Mouse (Mus musculus): Measurements from ENCODE around the gene Ube2i. TPM values are rescaled to one million over a fixed set of nuclear protein-coding genes. Genes with fewer than 3 reads are reported as not detected.

Ube2i gene
- polyA plus RNA-seq, 1 experiment from 2014 or later = 766 TPM

GRCm38 (mm10) chr17:25275833-25276232 lies 1.4 kb upstream of the Ube2i start:
- no peak for ATAC-seq
- H3K4me1 ChIP-seq = peaks cover 22% of the 10 kb centered on the region
- H3K9me3 ChIP-seq (replicated peaks) = no peaks in the 10 kb centered on the region
- no peak overlapping the region for H3K4me2 ChIP-seq
- no peak overlapping the region for H3K9ac ChIP-seq
- WGBS = 95% methylated on average over 3 of the region's 3 CpGs
- H3K27me3 ChIP-seq = peaks cover 7% of the 10 kb centered on the region
- H3K27ac ChIP-seq = no peak overlapping the region
- 0 out of 2 replicates have a peak, but pooled peaks cover 2% of the 10 kb centered on the region for H3K36me3 ChIP-seq (ENCODE audit: poor library complexity, severe bottlenecking)
- H3K4me3 ChIP-seq = no peak overlapping the region

- peak; percentile 94 for ATAC-seq
- WGBS = under 1% methylated on average over 40 of the region's 45 CpGs
- H3K9ac ChIP-seq = peak overlapping the region; percentile 100
- peak overlapping the region; percentile 97 for H3K27ac ChIP-seq
- H3K36me3 ChIP-seq (ENCODE audit: poor library complexity, severe bottlenecking) = peaks cover 19% of the 10 kb centered on the region
- peak overlapping the region; percentile 94 for H3K4me3 ChIP-seq
- H3K27me3 ChIP-seq = no peaks in the 10 kb centered on the region
- peaks cover 36% of the 10 kb centered on the region for H3K4me1 ChIP-seq
- H3K9me3 ChIP-seq (replicated peaks) = no peaks in the 10 kb centered on the region
- H3K4me2 ChIP-seq = peak overlapping the region; percentile 93
These were observed 518 bp downstream of the Ube2i start for GRCm38 (mm10) chr17:25273706-25274501.

- H3K9me3 ChIP-seq (replicated peaks) = no peaks in the 10 kb centered on the region
- peaks cover 27% of the 10 kb centered on the region for H3K36me3 ChIP-seq (ENCODE audit: poor library complexity, severe bottlenecking)
- WGBS = under 1% methylated on average over 85 of the region's 92 CpGs
- peak overlapping the region; percentile 97 for H3K27ac ChIP-seq
- H3K4me3 ChIP-seq = peak overlapping the region; percentile 94
- peaks cover 36% of the 10 kb centered on the region for H3K4me1 ChIP-seq
- H3K27me3 ChIP-seq = no peaks in the 10 kb centered on the region
- peak overlapping the region; percentile 100 for H3K9ac ChIP-seq
- H3K4me2 ChIP-seq = peak overlapping the region; percentile 93
- ATAC-seq = peak; percentile 94
These were observed 1.3 kb downstream of the Ube2i start for GRCm38 (mm10) chr17:25272951-25273705.

- H3K27ac ChIP-seq = peak overlapping the region; percentile 97
- peak overlapping the region; percentile 94 for H3K4me3 ChIP-seq
- H3K36me3 ChIP-seq (ENCODE audit: poor library complexity, severe bottlenecking) = peaks cover 35% of the 10 kb centered on the region
- H3K4me1 ChIP-seq = peaks cover 36% of the 10 kb centered on the region
- no peaks in the 10 kb centered on the region for H3K27me3 ChIP-seq
- H3K4me2 ChIP-seq = peak overlapping the region; percentile 93
- ATAC-seq = no peak
- 1% methylated on average over 10 of the region's 10 CpGs for WGBS
- H3K9me3 ChIP-seq (replicated peaks) = no peaks in the 10 kb centered on the region
- peak overlapping the region; percentile 100 for H3K9ac ChIP-seq
These were observed 2.1 kb downstream of the Ube2i start for GRCm38 (mm10) chr17:25272326-25272725.

- 79% methylated on average over 2 of the region's 2 CpGs for WGBS
These were observed 3.6 kb downstream of the Ube2i start for GRCm38 (mm10) chr17:25270795-25271335.

GRCm38 (mm10) chr17:25264453-25264852 lies 10.0 kb downstream of the Ube2i start:
- no peak overlapping the region for H3K4me3 ChIP-seq
- no peak overlapping the region for H3K27ac ChIP-seq
- H3K9me3 ChIP-seq (replicated peaks) = no peaks in the 10 kb centered on the region
- H3K27me3 ChIP-seq = no peaks in the 10 kb centered on the region
- 67% methylated on average over 3 of the region's 3 CpGs for WGBS
- no peak for ATAC-seq
- peaks cover 82% of the 10 kb centered on the region for H3K36me3 ChIP-seq (ENCODE audit: poor library complexity, severe bottlenecking)
- peaks cover under 1% of the 10 kb centered on the region; the same call in 1 of the 2 replicates for H3K4me1 ChIP-seq
- H3K9ac ChIP-seq = no peak overlapping the region
- H3K4me2 ChIP-seq = no peak overlapping the region

More at GRCm38 (mm10) chr17:25270795-25271335, 3.6 kb downstream of the Ube2i start:
- H3K9ac ChIP-seq = peak overlapping the region; percentile 100
- peaks cover 36% of the 10 kb centered on the region for H3K4me1 ChIP-seq
- no peak overlapping the region for H3K27ac ChIP-seq
- peak overlapping the region; percentile 93 for H3K4me2 ChIP-seq
- H3K9me3 ChIP-seq (replicated peaks) = no peaks in the 10 kb centered on the region
- no peaks in the 10 kb centered on the region for H3K27me3 ChIP-seq
- peak overlapping the region; percentile 94 for H3K4me3 ChIP-seq
- no peak for ATAC-seq
- H3K36me3 ChIP-seq (ENCODE audit: poor library complexity, severe bottlenecking) = peaks cover 49% of the 10 kb centered on the region

- H3K4me2 ChIP-seq = no peak overlapping the region
- H3K4me1 ChIP-seq = peaks cover 33% of the 10 kb centered on the region
- H3K36me3 ChIP-seq (ENCODE audit: poor library complexity, severe bottlenecking) = peaks cover 25% of the 10 kb centered on the region
- WGBS = 64% methylated on average over 6 of the region's 6 CpGs
- H3K27ac ChIP-seq = no peak overlapping the region
- H3K27me3 ChIP-seq = peaks cover 40% of the 10 kb centered on the region
- H3K9ac ChIP-seq = no peak overlapping the region
- H3K4me3 ChIP-seq = no peak overlapping the region
- H3K9me3 ChIP-seq (replicated peaks) = no peaks in the 10 kb centered on the region
- ATAC-seq = no peak
These were observed 16.6 kb downstream of the Ube2i start for GRCm38 (mm10) chr17:25257804-25258261.

- Histone ChIP-seq H3K9me3 (replicated peaks) (no peaks in the 10 kb centered on the region), H3K4me3 (peak within 1 kb of the TSS; percentile 33), H3K27ac (no peak within 1 kb of the TSS), H3K9ac (peak within 1 kb of the TSS; percentile 45), H3K4me1 (peaks cover 42% of the 10 kb centered on the region), H3K4me2 (peak within 1 kb of the TSS; percentile 61), H3K36me3 (ENCODE audit: poor library complexity, severe bottlenecking) (peaks cover 19% of the 10 kb centered on the region), H3K27me3 (peaks cover 40% of the 10 kb centered on the region)
- WGBS = 6% methylated on average over 24 of the region's 35 CpGs
- ATAC-seq = peak; percentile 36; the same call in 1 of the 2 replicates
These were observed 18.2 kb downstream of the Ube2i start, which contains the start of gene Baiap3 for GRCm38 (mm10) chr17:25256140-25256754. TSS of gene Baiap3 (minus strand) at chr17:25256364.

GRCm38 (mm10) chr17:25255110-25255509 lies 19.3 kb downstream of the Ube2i start:
- WGBS = 64% methylated on average over 2 of the region's 2 CpGs
- H3K27ac ChIP-seq = no peak overlapping the region
- peaks cover 40% of the 10 kb centered on the region for H3K27me3 ChIP-seq
- no peak overlapping the region for H3K9ac ChIP-seq
- peaks cover 16% of the 10 kb centered on the region for H3K36me3 ChIP-seq (ENCODE audit: poor library complexity, severe bottlenecking)
- H3K4me2 ChIP-seq = no peak overlapping the region
- H3K4me3 ChIP-seq = no peak overlapping the region
- no peak for ATAC-seq
- peaks cover 42% of the 10 kb centered on the region for H3K4me1 ChIP-seq
- no peaks in the 10 kb centered on the region for H3K9me3 ChIP-seq (replicated peaks)

GRCm38 (mm10) chr17:25253760-25254159 lies 20.7 kb downstream of the Ube2i start:
- 0 out of 2 replicates have a peak, but pooled peaks have one; percentile 7 for ATAC-seq
- WGBS = 15% methylated on average over 10 of the region's 10 CpGs
- H3K4me3 ChIP-seq = no peak overlapping the region

GRCm38 (mm10) chr17:25252643-25253042 lies 21.8 kb downstream of the Ube2i start:
- peak; percentile 57; the same call in 1 of the 2 replicates for ATAC-seq
- peak overlapping the region; percentile 32 for H3K27ac ChIP-seq
- peak overlapping the region; percentile 35; the same call in 1 of the 2 replicates for H3K9ac ChIP-seq
- H3K4me2 ChIP-seq = peak overlapping the region; percentile 4; the same call in 1 of the 2 replicates
- H3K4me1 ChIP-seq = peaks cover 42% of the 10 kb centered on the region
- 25% methylated on average over 3 of the region's 3 CpGs for WGBS
- no peaks in the 10 kb centered on the region for H3K36me3 ChIP-seq (ENCODE audit: poor library complexity, severe bottlenecking)
- H3K4me3 ChIP-seq = no peak overlapping the region
- no peaks in the 10 kb centered on the region for H3K9me3 ChIP-seq (replicated peaks)
- peaks cover 43% of the 10 kb centered on the region for H3K27me3 ChIP-seq

More at GRCm38 (mm10) chr17:25253760-25254159, 20.7 kb downstream of the Ube2i start:
- peaks cover 2% of the 10 kb centered on the region; the same call in 1 of the 2 replicates for H3K36me3 ChIP-seq (ENCODE audit: poor library complexity, severe bottlenecking)
- peak overlapping the region; percentile 46 for H3K27ac ChIP-seq
- 0 out of 2 replicates have a peak overlapping the region, but pooled peaks have one; percentile 31 for H3K9ac ChIP-seq
- H3K4me1 ChIP-seq = peaks cover 42% of the 10 kb centered on the region
- peaks cover 42% of the 10 kb centered on the region for H3K27me3 ChIP-seq
- H3K4me2 ChIP-seq = peak overlapping the region; percentile 36
- H3K9me3 ChIP-seq (replicated peaks) = no peaks in the 10 kb centered on the region

Data from forebrain, embryonic 13.5 days (tissue).